Mouse (Mus musculus) spleen, adult 12 weeks (tissue): ENCODE measurements around the gene Prickle1.

Experiments used
- DNase-seq: peaks from one replicate; pipeline ENCODE4 v3.0.0; 2022; ENCODE audit warnings: low spot score

The Prickle1 gene

DNA sequence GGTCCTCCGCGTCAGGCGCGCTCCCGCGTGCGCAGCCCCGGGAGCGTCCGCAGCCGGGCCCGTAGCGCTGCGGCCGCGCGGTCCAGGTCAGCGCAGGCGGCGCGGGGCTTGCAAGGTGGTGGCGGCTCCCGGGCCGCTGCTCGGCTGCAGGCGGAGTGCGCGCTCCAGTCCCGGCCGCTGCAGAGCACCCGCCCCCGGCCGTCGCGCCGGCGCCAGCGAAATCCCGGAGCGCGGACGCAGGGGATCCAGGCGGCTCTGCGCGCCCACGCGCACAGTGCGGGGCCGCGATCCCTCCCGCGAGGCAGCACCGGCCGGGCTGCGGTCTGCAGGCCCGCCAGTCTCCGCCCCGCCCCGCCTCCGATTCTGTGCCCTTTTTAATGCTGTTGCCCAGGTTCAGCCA is at the start of gene Prickle1:
Gene Prickle1 (minus strand): TSS at position 146 of the 400 bp plus-strand sequence.
- peak; percentile 30 for DNase-seq

DNA sequence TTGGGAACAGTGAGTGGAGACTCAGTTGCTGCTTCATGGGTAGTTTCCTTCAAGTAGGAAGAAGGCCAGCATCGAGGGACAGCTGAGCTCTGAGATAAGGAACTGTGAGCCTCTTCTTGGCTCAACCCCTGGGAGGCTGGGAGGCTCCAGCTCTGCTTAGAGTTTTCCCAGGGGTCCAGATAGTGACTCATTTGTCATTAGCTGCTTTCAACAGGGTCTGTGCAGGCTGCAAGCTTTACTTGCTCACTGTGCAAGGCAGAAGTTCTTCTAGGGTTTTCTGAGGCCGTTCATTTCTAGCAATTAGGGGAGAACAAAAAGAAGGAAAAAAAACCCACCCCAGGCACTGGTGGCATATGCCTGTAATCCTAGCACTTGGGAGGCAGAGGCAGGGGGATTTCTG is 44.5 kb upstream of the Prickle1 start:
- DNase-seq: no peak

DNA sequence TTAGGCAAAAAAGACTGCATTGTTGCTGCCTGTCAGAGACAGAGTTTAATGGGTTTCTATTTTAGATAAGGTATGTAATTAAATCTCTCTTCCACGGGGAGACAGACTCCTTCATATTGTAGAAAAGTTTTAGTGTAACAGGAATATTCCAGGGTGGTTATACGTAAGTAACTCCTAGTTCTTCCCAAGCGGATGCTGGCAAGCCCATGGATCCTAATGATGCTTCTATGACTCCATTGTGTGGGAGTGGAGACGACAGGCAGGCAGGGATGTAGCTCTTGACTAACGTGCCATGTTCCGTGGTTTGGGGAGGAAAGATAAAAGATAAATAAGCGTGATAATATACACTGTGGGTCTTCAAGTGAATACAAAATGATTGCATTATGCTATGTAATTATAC is 41.3 kb upstream of the Prickle1 start:
- DNase-seq: no peak

- no peak for DNase-seq
These were observed 39.9 kb upstream of the Prickle1 start for GRCm38 (mm10) chr15:93635603-93636002.

DNA sequence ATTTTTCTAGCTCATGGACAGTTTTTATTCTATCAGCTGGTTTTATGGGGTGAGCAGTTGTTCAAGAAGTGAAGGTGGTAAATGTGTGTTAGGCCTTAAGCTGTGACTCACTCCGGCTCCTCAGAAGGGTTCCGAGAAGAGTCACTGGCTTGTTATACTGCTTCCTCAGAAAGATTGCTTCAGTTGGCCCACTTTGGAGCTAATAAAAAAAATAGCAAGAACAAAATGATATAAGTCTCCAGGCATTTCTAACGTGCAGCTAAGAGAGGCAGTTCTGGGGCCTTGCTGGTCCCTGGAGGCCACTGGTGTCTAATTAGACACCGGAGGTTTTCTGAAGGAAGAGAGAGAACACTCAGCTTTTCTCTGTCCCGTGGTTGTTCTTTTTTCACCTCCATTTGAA is 38.8 kb upstream of the Prickle1 start:
- no peak for DNase-seq

DNA sequence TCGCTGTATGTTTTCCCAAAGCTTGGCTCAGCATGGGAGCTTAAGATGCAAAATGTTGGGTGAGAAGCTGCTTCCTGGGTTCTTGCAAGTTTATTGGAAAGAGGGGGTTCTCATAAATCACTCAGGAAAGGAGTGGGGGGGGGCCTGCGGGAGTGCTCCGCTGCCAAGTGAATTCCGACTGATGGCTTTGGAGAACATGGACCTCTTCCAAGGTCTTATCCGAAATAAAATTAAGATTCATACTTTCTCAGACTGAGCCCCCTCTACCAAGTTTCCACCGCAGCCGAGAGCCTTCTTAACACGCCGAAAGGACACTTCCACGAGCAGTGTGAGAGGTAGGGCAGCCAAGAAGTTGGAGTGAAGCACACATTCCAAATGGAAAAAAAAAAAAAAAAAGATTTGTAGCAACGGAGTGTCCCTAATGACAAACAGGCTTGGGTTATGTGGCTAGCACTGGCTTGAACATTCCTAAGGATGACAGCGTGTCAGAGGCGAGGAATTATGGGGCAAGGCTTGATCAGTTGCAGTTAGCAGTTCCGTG is 34.4 kb upstream of the Prickle1 start:
- DNase-seq: no peak

DNA sequence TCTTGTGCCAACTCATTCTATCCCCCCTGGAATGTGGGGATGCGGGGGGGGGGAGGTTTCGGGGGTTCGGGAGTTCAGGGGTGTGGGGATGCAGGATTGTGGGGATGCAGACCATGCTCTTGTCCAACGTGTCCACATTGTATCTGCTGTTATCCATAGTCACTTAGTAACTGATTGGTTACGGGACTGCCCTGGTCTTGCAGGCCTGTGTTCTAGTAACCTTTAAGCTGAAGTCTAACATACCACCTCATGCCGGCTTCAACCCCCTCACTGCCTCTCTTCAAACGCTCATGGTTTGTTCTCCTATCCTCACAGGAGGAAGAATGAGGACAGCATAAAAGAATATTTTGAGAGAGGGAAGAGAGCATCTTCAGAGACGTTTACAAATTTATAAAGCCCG is 33.5 kb upstream of the Prickle1 start:
- DNase-seq: no peak

GRCm38 (mm10) chr15:93627836-93628797 is 32.4 kb upstream of the Prickle1 start:
- DNase-seq: no peak

DNA sequence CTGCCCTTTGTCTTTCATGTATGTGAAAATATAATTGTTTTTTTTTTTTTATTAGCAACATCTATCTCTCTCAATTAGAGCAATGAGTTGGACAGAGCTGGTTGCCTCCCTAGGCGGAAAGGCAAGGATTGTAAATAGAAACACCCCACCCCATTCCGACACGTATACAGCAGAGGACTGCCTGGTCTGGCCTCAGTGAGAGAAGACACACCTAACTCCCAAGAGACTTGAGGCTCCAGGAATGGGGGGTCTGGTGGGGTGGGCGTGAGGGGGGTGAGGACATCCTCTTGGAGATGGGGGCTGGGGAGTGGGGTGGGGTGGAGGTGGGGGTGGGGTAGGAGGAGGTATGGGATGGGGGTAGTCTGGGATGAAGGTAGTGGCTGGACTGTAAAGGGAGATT is 23.9 kb upstream of the Prickle1 start:
- DNase-seq: no peak

DNA sequence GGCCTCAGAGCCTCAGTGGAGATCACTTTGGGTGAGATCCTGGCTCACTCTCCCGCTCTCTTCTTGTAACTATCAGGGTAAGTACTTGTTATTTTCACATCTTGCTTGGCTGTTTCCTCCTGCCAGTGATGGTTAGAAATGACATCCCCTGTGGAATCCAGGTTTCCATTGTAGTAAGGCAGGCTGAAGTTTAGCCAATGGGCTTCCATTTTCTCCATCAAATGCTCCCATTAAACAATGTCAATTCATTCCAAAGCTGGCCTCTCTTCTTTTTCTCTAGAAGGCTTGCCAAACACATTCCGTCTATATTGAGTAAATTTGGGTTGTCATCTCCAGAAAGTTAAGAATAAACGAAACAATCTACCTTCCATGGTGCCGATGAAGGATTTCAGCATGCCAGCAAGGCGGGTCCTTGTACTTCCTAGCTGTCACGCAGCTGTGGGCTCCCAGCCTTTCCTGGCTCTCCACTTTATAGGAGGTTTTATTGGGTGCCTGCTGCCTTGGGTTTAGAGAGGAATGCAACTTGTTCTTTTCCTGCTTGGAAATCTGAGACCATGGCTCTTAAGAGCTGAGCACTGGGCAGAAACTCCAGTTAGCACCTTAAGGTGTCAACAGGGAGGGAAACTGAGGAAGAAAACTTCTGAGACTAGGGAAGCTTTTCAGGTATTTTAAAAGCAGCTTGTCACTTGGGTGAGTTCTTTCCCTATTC is 22.9 kb upstream of the Prickle1 start:
- no peak for DNase-seq

- DNase-seq: no peak
These were observed 20.6 kb upstream of the Prickle1 start for GRCm38 (mm10) chr15:93616277-93616676.

- DNase-seq: no peak
These were observed 19.3 kb upstream of the Prickle1 start for GRCm38 (mm10) chr15:93615031-93615430.

DNA sequence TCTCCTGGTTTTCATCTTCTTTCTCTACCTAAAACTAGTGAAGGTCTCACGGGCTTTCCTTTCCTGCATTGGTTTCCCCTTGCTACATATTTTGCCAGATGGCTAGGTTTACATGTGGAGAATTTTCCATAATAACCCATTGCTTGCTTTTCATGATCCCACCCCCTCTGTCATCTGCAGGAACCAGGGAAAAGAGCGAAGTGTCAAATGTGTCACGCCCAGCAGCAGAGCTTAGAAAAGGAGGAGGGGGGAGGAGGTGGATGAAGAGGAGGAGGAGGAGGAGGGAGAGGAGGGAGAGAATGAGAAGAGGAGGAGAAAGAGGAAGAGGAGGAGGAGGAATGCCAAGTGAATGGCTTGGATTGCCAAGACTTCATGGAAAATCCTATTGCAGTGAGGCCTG is 17.9 kb upstream of the Prickle1 start:
- DNase-seq: no peak

DNA sequence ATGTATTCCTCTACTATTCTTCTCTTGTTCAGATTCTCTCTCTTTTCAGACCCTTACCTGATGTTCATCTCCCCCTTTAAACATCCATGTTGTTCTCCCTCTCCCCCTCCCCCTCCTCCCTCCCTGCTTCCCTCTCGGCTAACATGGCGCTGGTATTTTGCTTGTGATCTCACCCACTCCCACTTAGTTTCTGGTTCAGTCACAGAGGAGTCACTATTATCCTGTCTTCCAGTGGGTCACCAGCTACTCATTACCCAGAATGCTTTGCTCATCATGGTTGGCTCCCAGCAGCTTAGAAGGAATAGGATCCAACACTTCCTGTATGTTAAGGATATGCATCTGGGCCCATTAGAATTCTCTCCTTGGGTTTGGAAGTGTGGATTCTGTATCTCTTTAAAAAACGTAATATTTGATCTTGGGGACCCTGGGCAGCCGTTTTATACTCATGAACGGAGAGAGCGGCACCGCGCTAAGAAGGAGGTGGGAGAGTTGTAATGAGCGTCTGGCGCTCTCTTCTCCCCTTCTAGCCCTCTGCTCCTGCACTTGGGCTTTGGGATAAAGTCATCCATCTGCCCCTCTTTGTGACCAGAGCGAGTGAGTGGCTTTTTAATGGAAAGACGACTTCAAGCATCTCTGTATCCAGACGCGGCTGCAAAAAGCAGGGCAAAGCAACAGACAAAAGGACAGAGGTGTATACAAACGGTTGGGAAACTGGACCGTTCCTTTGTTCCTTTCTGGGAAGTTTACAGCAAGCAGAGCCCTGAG is 16.0 kb upstream of the Prickle1 start:
- DNase-seq: no peak

DNA sequence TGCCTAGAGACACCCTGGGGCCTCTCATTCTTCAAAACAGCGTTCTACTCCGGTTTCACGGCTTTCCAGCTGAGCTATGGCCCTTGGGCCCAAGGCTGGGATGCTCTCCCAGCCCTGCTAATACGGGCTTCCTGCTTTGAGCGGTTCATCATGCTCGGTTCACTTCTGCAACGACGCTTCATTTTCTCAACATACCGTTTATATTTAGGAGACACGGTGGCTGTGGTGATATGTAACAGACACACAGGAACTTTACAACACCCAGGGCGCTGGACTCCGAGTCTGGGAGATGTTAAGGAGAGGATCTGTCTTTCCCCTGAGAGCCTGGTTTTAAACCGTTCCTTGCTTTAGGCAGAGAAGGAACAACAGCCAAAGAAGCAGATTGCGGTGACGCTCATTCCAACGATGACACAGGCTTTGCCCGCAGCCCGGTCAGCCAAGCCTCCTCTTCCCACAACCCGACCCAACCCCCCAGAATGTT is 15.1 kb upstream of the Prickle1 start:
- DNase-seq: no peak

- no peak for DNase-seq
These were observed 14.6 kb upstream of the Prickle1 start for GRCm38 (mm10) chr15:93610288-93610687.

DNA sequence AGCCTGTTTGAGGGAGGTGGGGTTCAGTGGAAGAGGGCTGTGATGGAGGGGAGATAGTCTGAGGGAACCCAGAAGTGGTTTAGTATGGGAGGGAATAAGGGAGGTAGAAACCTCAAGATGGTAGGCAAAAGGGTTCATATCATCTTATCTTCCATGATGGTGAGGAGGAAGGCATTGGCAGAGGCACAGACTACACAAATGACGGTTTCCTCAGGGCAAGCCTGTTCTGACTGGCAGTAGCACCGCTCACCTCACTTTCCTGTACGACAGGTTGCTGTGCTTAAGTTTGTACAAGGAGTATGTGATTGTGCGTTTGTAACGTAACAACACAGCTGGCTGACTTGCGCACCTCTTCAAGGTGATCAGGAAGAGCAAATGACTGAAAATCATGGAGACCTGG is 7.2 kb upstream of the Prickle1 start:
- no peak for DNase-seq

GRCm38 (mm10) chr15:93601461-93602015 is 5.8 kb upstream of the Prickle1 start:
- no peak for DNase-seq

GRCm38 (mm10) chr15:93596991-93597390 is 1.3 kb upstream of the Prickle1 start:
- no peak for DNase-seq

- no peak for DNase-seq
These were observed 594 bp upstream of the Prickle1 start for GRCm38 (mm10) chr15:93596285-93596684.

GRCm38 (mm10) chr15:93594888-93595698 is 598 bp downstream of the Prickle1 start:
- DNase-seq: no peak
